Mouse (Mus musculus) yolk sac, embryonic 10.5 days (tissue): ENCODE data around the gene Arhgap32.

ENCODE experiments used
- DNase-seq: peaks from one replicate; pipeline ENCODE4 v3.0.0-alpha.2; 2017; ENCODE audit warnings: low spot score

Arhgap32 gene

DNA sequence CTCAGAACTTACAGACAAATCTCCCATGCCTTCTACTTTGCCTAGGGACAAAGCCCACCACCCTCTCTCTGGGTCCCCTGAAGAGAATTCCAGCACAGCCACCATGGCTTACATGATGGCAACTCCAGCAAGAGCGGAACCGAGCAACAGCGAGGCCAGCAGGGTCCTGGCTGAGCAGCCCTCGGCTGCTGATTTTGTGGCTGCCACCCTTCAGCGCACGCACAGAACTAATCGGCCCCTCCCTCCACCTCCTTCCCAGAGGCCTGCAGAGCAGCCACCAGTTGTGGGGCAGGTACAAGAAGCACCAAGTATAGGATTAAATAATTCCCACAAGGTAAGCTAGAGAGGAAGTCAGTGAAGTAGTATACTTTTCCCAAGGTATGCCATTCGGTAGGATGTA, 141.4 kb downstream of the Arhgap32 start:
- no peak for DNase-seq

DNA sequence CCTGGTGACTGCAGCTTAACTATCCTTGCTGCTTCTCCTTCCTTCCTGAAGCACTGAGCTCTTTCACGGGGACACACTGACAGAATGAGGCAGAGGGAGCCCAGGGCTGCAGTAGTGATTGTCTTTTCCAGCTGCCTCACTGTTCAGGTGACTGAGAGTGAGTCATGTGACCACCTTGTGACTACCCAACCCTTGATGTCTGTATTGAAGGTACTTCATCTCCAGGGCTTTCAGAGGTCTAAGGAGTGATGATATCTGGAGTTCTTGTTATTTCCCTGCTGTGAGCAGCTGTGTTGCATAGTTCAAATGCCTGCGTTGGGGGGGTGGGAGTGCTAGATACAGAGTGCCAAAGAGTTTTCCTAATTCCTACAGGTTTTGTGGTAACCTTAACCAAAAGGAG, 141.9 kb downstream of the Arhgap32 start:
- no peak for DNase-seq

DNA sequence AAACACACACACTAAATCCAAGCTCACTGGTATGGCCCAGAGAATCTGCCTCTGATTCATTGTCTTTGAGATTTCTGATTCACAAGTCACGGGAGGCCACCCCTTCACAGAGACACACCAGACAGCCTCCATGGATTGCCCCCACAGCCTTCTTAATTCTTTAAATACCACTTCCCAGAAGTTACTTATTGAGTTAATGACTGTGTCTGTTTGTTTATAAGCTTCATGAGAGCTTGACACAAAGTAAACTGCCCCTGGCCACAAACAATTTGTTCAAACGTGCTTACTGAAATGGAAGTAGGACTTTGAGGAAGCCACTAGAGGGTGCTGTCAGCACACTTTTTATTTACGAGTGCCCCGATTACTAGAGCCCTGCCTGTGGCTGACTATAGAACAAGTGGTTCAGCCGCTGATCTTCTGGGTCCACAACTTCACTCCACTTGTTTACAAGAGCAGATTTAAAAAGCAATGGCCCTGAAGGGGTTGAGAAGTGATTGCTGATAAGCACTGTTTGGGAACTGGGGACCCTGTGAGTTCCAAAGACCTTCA, 156.0 kb downstream of the Arhgap32 start:
- DNase-seq = peak; percentile 52

DNA sequence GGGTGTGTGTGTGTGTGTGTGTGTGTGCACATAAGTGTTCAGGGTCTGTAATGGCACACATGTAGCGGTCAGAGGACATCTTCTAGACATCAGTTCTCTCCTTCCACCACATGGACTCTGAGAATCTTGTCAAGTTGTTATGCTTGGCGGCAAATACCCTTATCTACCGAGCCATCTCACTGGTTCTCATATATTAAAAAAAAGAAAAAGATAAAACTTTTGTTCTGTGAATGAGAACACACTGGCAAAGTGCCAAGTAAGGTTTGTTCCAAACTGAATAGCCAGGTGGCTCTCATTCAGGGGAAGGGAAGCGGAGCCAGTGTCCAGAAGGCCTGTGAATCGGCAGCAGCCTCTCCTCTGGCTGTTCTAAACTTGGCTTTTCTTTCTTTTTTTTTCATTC, 162.1 kb downstream of the Arhgap32 start:
- no peak for DNase-seq

DNA sequence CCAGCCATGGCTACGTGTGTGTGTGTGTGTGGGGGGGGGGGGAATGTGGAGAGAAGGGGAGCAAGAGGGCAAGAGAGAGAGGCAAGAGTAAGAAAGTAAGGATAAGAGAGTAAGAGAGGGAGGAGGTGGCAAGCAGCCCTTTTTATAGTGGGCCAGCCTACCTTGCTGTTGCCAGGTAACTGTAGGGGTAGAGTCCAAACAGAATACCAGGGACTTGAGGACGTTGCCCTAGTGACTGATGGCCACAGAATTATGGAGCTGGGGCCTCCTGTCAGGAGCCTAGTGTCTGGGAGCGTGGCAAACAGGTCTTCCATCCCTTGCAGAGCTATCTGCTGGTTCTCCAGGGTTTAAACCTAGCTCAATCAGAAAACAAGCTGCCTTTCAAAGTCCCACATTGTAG, 163.9 kb downstream of the Arhgap32 start:
- no peak for DNase-seq

DNA sequence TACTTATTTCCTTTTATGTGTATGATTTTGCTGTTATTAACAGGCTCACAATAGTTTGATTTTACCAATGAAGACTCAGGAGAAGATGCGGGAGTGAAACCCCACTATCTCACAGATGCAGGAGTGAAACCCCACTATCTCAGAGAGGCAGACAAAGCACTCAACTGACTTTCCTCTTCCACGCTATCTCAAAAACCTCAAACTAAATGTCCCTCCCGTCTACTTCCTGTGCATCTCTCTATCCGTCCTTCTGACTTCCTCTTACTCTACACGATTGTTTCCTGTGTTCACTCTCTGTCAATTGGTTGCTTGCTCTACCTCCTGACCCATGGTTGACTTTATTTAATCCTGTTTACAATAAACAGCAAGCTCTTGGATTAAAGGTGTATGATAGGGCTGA, 164.5 kb downstream of the Arhgap32 start:
- no peak for DNase-seq

DNA sequence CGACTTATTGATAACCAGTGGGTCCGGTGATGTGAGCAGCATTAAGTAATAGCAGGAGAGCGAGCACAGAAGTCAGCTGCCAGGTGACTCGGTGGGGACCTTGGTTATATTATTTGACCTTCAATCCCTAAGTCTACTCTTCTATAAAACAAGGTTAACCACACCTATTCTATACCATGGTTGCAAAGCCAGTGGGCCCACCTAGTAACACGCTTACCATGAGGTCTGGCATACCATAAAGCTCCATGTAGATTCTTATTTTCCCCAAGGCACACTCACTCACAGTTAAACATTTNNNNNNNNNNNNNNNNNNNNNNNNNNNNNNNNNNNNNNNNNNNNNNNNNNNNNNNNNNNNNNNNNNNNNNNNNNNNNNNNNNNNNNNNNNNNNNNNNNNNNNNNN, 167.7 kb downstream of the Arhgap32 start:
- no peak for DNase-seq

DNA sequence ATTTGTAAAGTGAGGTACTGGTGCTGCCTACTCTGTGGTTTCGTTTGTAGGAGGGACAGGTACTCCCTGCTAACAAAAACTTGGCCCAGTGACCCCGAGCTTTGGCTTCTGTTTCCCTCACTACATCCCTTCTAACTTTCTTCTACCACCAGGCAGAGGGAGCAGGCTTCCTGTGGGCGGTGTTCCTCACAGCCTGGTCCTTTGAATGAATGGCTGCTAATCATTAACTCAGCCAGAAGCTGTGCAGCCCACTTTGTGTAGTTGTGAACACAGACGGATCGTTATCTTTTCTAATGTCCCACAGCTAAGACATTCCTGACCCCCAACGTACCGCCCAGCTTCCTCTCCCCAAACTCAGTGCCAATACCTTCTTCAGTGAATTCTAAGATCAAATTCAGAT, 175.7 kb downstream of the Arhgap32 start:
- DNase-seq = peak; percentile 43

DNA sequence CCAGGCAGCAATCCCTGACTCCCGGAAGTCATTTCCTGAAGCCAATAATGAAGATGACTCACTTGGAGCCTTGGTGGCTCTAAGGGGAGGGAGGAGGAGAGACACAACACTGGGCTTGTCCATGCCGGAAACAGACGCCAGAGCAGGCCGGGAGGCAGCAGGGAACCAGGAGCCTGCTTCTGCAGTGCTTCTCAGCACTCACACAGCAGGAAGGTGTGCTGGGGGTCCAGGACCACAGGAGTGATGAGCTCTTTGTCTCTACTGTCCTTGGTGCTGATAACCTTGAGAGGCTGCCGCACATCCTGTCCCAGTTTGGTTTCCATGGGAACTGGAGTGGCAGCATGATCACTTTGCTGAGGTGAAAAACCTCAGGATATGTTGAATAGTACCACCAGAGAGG, 176.8 kb downstream of the Arhgap32 start:
- DNase-seq = no peak

DNA sequence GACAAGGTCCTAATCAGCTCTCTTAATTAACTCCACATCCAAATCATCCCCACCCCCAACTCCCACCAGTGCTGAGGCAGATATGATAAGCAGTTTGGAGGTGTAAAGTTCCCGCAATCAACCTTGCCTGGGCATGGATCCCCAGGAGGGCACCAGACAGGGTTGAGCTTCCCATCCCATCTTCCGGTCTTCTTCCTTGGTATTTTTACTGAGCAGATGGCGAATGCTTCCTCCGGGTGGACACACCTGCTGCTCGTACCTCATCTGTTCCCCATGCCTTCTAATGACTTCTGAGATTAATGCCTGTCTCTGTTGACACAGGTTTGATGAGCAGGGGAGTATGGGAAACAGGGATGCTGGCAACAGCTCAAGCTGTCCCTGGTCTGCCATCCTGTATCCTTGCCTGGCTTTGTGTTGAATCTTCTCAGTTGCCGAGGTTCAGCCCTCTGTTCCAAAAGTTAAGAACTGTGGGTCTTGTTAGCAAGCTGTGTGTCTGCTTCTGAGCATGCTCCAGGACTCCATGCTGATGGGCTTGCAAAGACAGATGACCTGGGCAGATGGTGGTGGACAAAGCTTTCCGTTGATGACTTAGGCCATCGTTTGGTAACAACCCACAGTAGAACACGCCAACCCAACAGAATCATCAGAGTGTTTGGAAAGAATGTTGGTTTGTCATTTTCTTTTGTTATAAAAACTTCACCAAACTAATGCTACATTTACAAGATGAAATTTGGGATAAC, 179.3 kb downstream of the Arhgap32 start:
- no peak for DNase-seq

DNA sequence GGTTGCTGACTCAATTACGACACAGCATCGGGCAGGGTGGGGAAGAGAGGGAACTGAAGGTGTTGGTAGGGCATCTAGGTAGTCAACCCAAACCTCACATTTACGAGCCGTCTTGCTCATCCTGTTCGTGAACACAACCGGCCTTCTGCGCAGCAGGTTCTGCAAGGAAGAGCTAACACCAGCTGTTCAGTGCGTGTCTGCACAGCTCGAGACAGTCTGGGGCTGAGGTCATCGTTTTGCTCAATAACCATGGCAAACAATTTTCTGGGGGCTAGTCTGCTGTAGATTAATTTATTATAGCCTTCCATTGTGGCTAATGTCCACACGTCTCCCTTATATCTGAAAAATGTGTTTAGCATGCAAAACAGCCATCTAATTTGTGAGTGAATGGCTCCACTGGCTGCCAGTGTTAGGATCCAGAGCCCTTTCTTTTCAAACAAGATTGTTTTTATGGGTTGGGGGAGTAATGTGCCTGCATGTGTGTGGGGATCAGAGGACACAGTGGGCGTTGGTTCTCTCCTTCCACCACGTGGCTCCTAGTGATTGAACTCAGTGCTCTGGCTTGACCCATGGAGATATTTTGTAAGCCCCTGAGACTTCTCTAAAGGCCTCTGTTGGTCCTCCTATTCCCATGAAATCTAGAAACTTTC, 186.7 kb downstream of the Arhgap32 start:
- DNase-seq = no peak

DNA sequence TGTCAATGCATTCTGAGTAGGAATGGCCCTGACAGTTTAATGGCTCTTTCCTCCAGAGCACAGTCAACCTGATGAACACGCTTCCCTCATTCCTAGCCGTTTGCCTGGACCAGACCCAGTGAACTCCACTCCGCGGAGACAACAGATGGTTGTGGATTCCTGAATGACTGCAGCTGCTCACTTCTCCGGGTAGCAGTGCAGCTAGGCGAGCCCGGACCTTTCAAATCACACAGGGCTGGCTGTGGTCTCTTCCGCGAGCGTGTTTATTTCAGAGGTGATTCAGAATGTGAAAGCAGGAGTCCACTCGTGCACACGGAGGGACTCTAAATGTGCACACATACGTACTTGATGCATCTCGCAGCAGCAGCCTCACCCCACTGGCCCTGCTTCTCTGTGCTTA, 195.8 kb downstream of the Arhgap32 start:
- no peak for DNase-seq

DNA sequence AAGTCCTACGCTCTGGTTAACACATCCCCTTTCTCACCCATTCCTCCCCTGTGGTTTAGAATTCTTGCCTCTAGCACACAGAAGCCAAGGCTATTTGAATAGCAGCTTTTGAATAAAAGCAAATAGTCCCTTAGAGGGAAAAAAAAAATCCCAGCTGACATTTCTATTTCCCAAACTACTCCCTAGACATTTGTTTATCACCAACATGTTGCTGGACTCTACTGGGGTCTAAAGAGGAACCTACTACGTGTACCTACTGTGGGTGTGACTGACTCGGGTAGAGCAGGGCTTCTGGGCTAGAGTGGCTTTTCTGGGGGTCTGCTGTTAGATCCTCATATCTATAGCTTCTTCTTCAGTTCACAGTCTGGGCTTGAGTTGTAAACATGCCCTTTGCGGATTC, 196.3 kb downstream of the Arhgap32 start:
- no peak for DNase-seq

DNA sequence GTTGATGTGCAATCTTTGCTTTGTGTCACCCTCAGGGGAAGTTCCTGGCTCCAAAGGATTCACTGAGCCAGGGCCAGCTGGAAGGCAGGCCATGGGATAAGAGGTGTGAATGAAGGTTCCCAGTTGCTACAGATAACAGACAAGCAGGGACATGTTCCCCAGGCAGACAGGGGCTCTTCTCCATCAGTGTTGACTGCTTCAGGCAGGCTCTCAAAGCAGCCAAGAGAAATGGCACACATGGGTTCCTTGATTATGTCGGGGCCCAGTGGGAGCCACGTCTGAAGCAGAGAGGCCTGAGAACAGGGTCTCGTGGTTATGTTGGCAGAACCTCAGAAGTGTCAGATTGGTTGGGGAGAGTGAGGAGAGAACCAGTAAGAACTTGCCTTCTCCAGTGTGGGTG, 198.1 kb downstream of the Arhgap32 start:
- DNase-seq = no peak

DNA sequence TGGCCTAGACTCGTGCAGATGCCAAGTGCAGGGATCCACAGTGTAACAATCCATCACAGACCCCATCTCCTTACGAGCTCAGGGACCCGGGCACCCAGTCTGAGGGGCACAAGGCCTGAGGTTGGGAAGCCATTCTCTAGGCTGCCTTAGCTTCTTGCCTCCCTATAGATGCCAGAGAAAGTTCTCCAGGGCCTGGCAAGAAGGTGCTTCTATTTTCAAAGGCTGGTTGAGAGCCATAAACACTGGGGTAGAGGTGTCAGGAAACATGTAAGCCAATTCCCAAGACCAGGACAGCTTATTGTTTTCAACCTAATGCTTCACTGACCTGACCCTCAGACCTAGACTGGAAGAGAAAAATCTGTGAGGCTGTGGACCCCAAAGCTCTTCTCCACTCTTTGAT, 200.1 kb downstream of the Arhgap32 start:
- no peak for DNase-seq
